Mouse (Mus musculus) hindbrain, embryonic 16.5 days (tissue): ENCODE data around the gene Usp30. TPM values are rescaled to one million over a fixed set of nuclear protein-coding genes. Genes with fewer than 3 reads are reported as not detected.

Experiments used
- ATAC-seq: fragments of 200-750 bp; cut with Nextera tagmentation; 2 replicates; pipeline ENCODE4 v1.8.0; 2017; ENCODE audit warnings: moderate TSS enrichment, moderate library complexity
- H3K27ac ChIP-seq: fragments of 300-500 bp; sonication (generic); 2 replicates; pipeline ENCODE4 v1.5.1; 2014; ENCODE audit warnings: low read depth, mild to moderate bottlenecking, control low read depth, low read length, moderate library complexity
- H3K27me3 ChIP-seq: fragments of 300-500 bp; sonication (generic); replicated peaks from 2 replicates; pipeline ENCODE4 v1.6.1; 2014; ENCODE audit warnings: low read length; ENCODE audit not compliant: control insufficient read depth, insufficient read depth
- H3K36me3 ChIP-seq: fragments of 300-500 bp; sonication (generic); 2 replicates; pipeline ENCODE4 v1.6.1; 2014; ENCODE audit warnings: mild to moderate bottlenecking, low read length, moderate library complexity, mixed read lengths; ENCODE audit not compliant: control insufficient read depth, insufficient read depth
- H3K4me1 ChIP-seq: fragments of 300-500 bp; sonication (generic); 2 replicates; pipeline ENCODE4 v1.6.1; 2014; ENCODE audit warnings: low read depth, low read length; ENCODE audit not compliant: control insufficient read depth, insufficient read depth
- H3K4me2 ChIP-seq: fragments of 300-500 bp; sonication (generic); 2 replicates; pipeline ENCODE4 v1.6.1; 2014; ENCODE audit warnings: mild to moderate bottlenecking, low read length, control low read depth, moderate library complexity
- H3K4me3 ChIP-seq: fragments of 300-500 bp; sonication (generic); 2 replicates; pipeline ENCODE4 v1.5.1; 2014; ENCODE audit warnings: mild to moderate bottlenecking, low read length, control low read depth, moderate library complexity
- H3K9ac ChIP-seq: fragments of 300-500 bp; sonication (generic); 2 replicates; pipeline ENCODE4 v1.6.1; 2014; ENCODE audit warnings: low read depth, mild to moderate bottlenecking, control low read depth, low read length, moderate library complexity
- H3K9me3 ChIP-seq: fragments of 300-500 bp; sonication (generic); 2 replicates; pipeline ENCODE4 v1.6.1; 2014; ENCODE audit warnings: mild to moderate bottlenecking, low read length, moderate library complexity; ENCODE audit not compliant: control insufficient read depth
- whole genome bisulfite sequencing: fragments of 180-500 bp; shearing (Covaris S2); extraction: QIAGEN DNeasy Blood & Tissue Kit; methylation state at CpG from one replicate; pipeline ENCODE4 v1.1.7; 2014; 5-methylcytosine and 5-hydroxymethylcytosine counted together
- polyA plus RNA-seq: library from polyadenylated mRNA; unstranded; fragments of >200 nt; fragmentation: Nextera tagmentation; extraction: Ambion mirVana; gene quantifications from 2 replicates; pipeline ENCODE4 v1.2.1, GENCODE M21; 2015

Usp30 gene
- polyA plus RNA-seq = 18.6 and 20.7 TPM in 2 replicates

GRCm38 (mm10) chr5:114065161-114065560 is at the start of gene Usp30:
Gene Usp30, plus strand, starts transcription at chr5:114065461.
- no peaks in the 10 kb centered on the region for H3K4me1 ChIP-seq

DNA sequence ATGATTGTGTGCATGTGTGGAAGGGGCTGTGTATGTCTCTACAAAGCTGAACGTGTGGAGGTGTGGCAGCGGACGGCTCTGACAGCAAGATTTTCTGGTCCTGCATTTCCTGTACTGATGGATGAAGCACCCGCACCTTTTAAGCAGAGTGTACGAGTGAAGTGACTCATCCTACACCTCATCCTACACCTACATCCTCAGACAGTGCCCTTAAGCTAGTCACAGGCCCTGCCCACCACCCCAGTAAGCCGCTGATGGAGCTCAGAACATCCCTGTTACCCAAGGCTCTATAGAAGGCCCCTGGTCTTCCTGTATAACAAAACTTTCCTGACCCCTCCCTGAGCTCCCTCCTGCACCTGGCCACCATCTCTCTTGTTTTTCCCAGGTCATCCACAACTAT is 40.9 kb upstream of the Usp30 start:
- no peak overlapping the region for H3K9ac ChIP-seq
- no peaks in the 10 kb centered on the region for H3K27me3 ChIP-seq
- H3K4me1 ChIP-seq = no peaks in the 10 kb centered on the region; the same call in 1 of the 2 replicates
- no peaks in the 10 kb centered on the region for H3K9me3 ChIP-seq
- H3K4me2 ChIP-seq = peak overlapping the region; percentile 34
- H3K36me3 ChIP-seq = no peaks in the 10 kb centered on the region
- no peak for ATAC-seq
- H3K4me3 ChIP-seq = no peak overlapping the region
- whole genome bisulfite sequencing = 60% methylated on average over 6 of the region's 6 CpGs
- no peak overlapping the region for H3K27ac ChIP-seq

More at GRCm38 (mm10) chr5:114065161-114065560, at the start of gene Usp30:
- peaks cover 12% of the 10 kb centered on the region for H3K36me3 ChIP-seq
- no peak within 1 kb of the TSS for H3K9ac ChIP-seq
- H3K9me3 ChIP-seq = no peaks in the 10 kb centered on the region
- no peak within 1 kb of the TSS for H3K27ac ChIP-seq
- H3K4me3 ChIP-seq = no peak within 1 kb of the TSS
- ATAC-seq = no peak
- no peak within 1 kb of the TSS for H3K4me2 ChIP-seq
- no peaks in the 10 kb centered on the region for H3K27me3 ChIP-seq
- WGBS = 94% methylated on average over 6 of the region's 6 CpGs

GRCm38 (mm10) chr5:114024885-114025284 is 40.4 kb upstream of the Usp30 start:
- no peaks in the 10 kb centered on the region; the same call in 1 of the 2 replicates for H3K4me1 ChIP-seq
- H3K9ac ChIP-seq = no peak overlapping the region
- H3K9me3 ChIP-seq = no peaks in the 10 kb centered on the region
- H3K4me2 ChIP-seq = peak overlapping the region; percentile 34
- H3K27ac ChIP-seq = no peak overlapping the region
- WGBS = 12% methylated on average over 7 of the region's 10 CpGs
- no peaks in the 10 kb centered on the region for H3K27me3 ChIP-seq
- H3K4me3 ChIP-seq = no peak overlapping the region
- peak; percentile 69 for ATAC-seq
- H3K36me3 ChIP-seq = no peaks in the 10 kb centered on the region

GRCm38 (mm10) chr5:114027217-114027944 is 37.9 kb upstream of the Usp30 start:
- Histone ChIP-seq H3K4me3 (no peak overlapping the region), H3K4me1 (no peaks in the 10 kb centered on the region; the same call in 1 of the 2 replicates), H3K27me3 (no peaks in the 10 kb centered on the region), H3K4me2 (no peak overlapping the region), H3K36me3 (peaks cover 2% of the 10 kb centered on the region; the same call in 1 of the 2 replicates), H3K9ac (no peak overlapping the region), H3K27ac (no peak overlapping the region), H3K9me3 (no peaks in the 10 kb centered on the region)
- WGBS = 89% methylated on average over 12 of the region's 12 CpGs
- ATAC-seq = no peak

GRCm38 (mm10) chr5:114028111-114028510 is 37.1 kb upstream of the Usp30 start:
- no peak overlapping the region for H3K9ac ChIP-seq
- no peak overlapping the region for H3K27ac ChIP-seq
- peaks cover 6% of the 10 kb centered on the region; the same call in 1 of the 2 replicates for H3K36me3 ChIP-seq
- H3K27me3 ChIP-seq = no peaks in the 10 kb centered on the region
- H3K9me3 ChIP-seq = no peaks in the 10 kb centered on the region
- 83% methylated on average over 12 of the region's 12 CpGs for WGBS
- no peaks in the 10 kb centered on the region; the same call in 1 of the 2 replicates for H3K4me1 ChIP-seq
- no peak overlapping the region for H3K4me3 ChIP-seq
- ATAC-seq = no peak
- H3K4me2 ChIP-seq = no peak overlapping the region

- H3K27ac ChIP-seq = no peak overlapping the region
- H3K4me1 ChIP-seq = no peaks in the 10 kb centered on the region
- H3K4me3 ChIP-seq = no peak overlapping the region
- H3K9ac ChIP-seq = no peak overlapping the region
- peaks cover 9% of the 10 kb centered on the region for H3K36me3 ChIP-seq
- WGBS = 90% methylated on average over 12 of the region's 12 CpGs
- no peaks in the 10 kb centered on the region for H3K27me3 ChIP-seq
- no peak for ATAC-seq
- no peak overlapping the region for H3K4me2 ChIP-seq
- H3K9me3 ChIP-seq = no peaks in the 10 kb centered on the region
These were observed 34.6 kb upstream of the Usp30 start for GRCm38 (mm10) chr5:114030652-114031051.

- Histone ChIP-seq H3K27ac (no peak overlapping the region), H3K9ac (no peak overlapping the region), H3K4me3 (no peak overlapping the region), H3K36me3 (peaks cover 11% of the 10 kb centered on the region), H3K9me3 (no peaks in the 10 kb centered on the region), H3K4me2 (no peak overlapping the region), H3K27me3 (no peaks in the 10 kb centered on the region), H3K4me1 (no peaks in the 10 kb centered on the region)
- 84% methylated on average over 3 of the region's 3 CpGs for WGBS
- no peak for ATAC-seq
These were observed 33.0 kb upstream of the Usp30 start for GRCm38 (mm10) chr5:114032161-114032763.

DNA sequence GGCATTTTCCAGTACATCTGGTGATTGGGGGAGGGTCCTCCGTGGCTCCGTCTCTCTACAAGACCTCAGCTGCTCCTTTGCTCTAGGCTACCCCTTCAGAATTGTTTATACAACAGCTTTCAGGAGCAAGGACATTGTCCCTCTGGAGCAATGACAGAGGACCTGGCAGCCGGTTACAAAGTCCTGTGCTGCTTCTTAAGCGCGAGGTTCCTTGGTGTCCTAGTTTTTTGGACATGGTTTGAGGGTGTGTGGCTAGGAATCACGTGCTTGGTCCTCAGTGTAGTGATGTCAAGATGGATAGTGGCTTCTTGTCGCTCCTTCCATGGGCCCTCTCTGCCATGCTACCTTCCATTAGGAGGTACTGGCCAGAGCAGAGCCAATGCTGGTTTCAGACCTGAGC is 30.9 kb upstream of the Usp30 start:
- 87% methylated on average over 7 of the region's 7 CpGs for WGBS
- Histone ChIP-seq H3K9me3 (no peaks in the 10 kb centered on the region), H3K4me2 (no peak overlapping the region), H3K36me3 (peaks cover 13% of the 10 kb centered on the region), H3K27me3 (no peaks in the 10 kb centered on the region), H3K4me3 (no peak overlapping the region), H3K4me1 (no peaks in the 10 kb centered on the region), H3K9ac (no peak overlapping the region), H3K27ac (no peak overlapping the region)
- no peak for ATAC-seq

- Histone ChIP-seq H3K9me3 (no peaks in the 10 kb centered on the region), H3K9ac (no peak overlapping the region), H3K36me3 (peaks cover 13% of the 10 kb centered on the region), H3K4me1 (no peaks in the 10 kb centered on the region), H3K27ac (no peak overlapping the region), H3K4me2 (no peak overlapping the region), H3K27me3 (no peaks in the 10 kb centered on the region), H3K4me3 (no peak overlapping the region)
- no peak for ATAC-seq
- 28% methylated on average over 10 of the region's 10 CpGs for WGBS
These were observed 30.1 kb upstream of the Usp30 start for GRCm38 (mm10) chr5:114035111-114035510.
